Mouse (Mus musculus) cerebellum, postnatal 25 days (tissue): ENCODE measurements around the gene Pcnx2.

ENCODE experiments used
- DNase-seq, 2 experiments: peaks; one replicate each; pipeline ENCODE4 v3.0.0; 2021; ENCODE audit warnings: mixed read lengths in 2 of 2

The Pcnx2 gene

GRCm38 (mm10) chr8:125704434-125704833 is 193.7 kb downstream of the Pcnx2 start:
- DNase-seq: no peak

GRCm38 (mm10) chr8:125702868-125703473 is 195.1 kb downstream of the Pcnx2 start:
- no peak for DNase-seq
